Mouse (Mus musculus) subcutaneous adipose tissue, adult 2 months (tissue): ENCODE data around the gene Haghl. TPM values are rescaled to one million over a fixed set of nuclear protein-coding genes. Genes with fewer than 3 reads are reported as not detected.

ENCODE experiments used
- polyA plus RNA-seq: library from polyadenylated mRNA; depleted of rRNA; stranded (reverse); fragments of >200 nt; gene quantifications from 2 replicates; pipeline ENCODE4 v1.2.3, GENCODE M21; 2012; ENCODE audit warnings: low replicate concordance; rRNA removed

Haghl gene
- polyA plus RNA-seq = 33.7 and 63.5 TPM in 2 replicates

GRCm38 (mm10) chr17:25785281-25785745, at the start of gene Haghl:
TSS of gene Haghl (minus strand) at chr17:25785673.

GRCm38 (mm10) chr17:25833291-25833663, 47.8 kb upstream of the Haghl start, which contains the start of gene Stub1:
TSS of gene Stub1 (minus strand) at chr17:25833404.

GRCm38 (mm10) chr17:25828712-25829557, 43.5 kb upstream of the Haghl start, which contains the start of gene Jmjd8:
TSS of gene Jmjd8 (plus strand) at chr17:25828867.

GRCm38 (mm10) chr17:25823452-25823851, 38.0 kb upstream of the Haghl start, which contains the start of gene Wdr24:
TSS of gene Wdr24 (plus strand) at chr17:25823627.

GRCm38 (mm10) chr17:25808789-25809605, 23.5 kb upstream of the Haghl start, which contains the start of gene Fbxl16:
TSS of gene Fbxl16 (plus strand) at chr17:25809085.

GRCm38 (mm10) chr17:25796951-25797369, 11.5 kb upstream of the Haghl start, which contains the start of gene Metrn:
TSS of gene Metrn (minus strand) at chr17:25797136.

GRCm38 (mm10) chr17:25795609-25796092, 10.2 kb upstream of the Haghl start, which contains the start of gene AC134908.4:
TSS of gene AC134908.4 (minus strand) at chr17:25795659.

GRCm38 (mm10) chr17:25792615-25793014, 7.1 kb upstream of the Haghl start, which contains the start of gene Fam173a:
TSS of gene Fam173a (minus strand) at chr17:25792901.

GRCm38 (mm10) chr17:25786280-25786679, 807 bp upstream of the Haghl start, which contains the start of gene Ccdc78:
TSS of gene Ccdc78 (plus strand) at chr17:25786580.

GRCm38 (mm10) chr17:25773549-25774120, 11.8 kb downstream of the Haghl start, which contains the start of gene Narfl:
TSS of gene Narfl (plus strand) at chr17:25773776.

GRCm38 (mm10) chr17:25754241-25754640, 31.2 kb downstream of the Haghl start, which contains the start of gene Msln:
TSS of gene Msln (minus strand) at chr17:25754378.

GRCm38 (mm10) chr17:25735745-25736144, 49.7 kb downstream of the Haghl start, which contains the start of gene Mslnl:
TSS of gene Mslnl (plus strand) at chr17:25736042.

Other genes with a start within 250 kb of the Haghl start
- gene Sox8, start 215.0 kb downstream of the Haghl start, polyA plus RNA-seq = 0.64 and 1.4 TPM in 2 replicates
- gene Lmf1, start 206.6 kb downstream of the Haghl start, polyA plus RNA-seq = 29.3 and 35.8 TPM in 2 replicates
- gene Gng13, start 68.5 kb downstream of the Haghl start, polyA plus RNA-seq = not detected in 2 replicates
- 3.0 and 8.4 TPM in 2 replicates for gene Chtf18, start 58.3 kb downstream of the Haghl start, polyA plus RNA-seq
- 33.3 and 43.5 TPM in 2 replicates for gene Rpusd1, start 58.0 kb downstream of the Haghl start, polyA plus RNA-seq
- gene Mslnl, start 49.6 kb downstream of the Haghl start, polyA plus RNA-seq = 0.26 and 0.95 TPM in 2 replicates
- gene Msln, start 31.3 kb downstream of the Haghl start, polyA plus RNA-seq = 18.0 and 39.1 TPM in 2 replicates
- gene Narfl, start 11.9 kb downstream of the Haghl start, polyA plus RNA-seq = 30.7 and 33.1 TPM in 2 replicates
- gene Ccdc78, start 907 bp upstream of the Haghl start, polyA plus RNA-seq = 0.13 TPM in 1 of 2 replicates, not detected in the other
- 100 and 103 TPM in 2 replicates for gene Fam173a, start 7.2 kb upstream of the Haghl start, polyA plus RNA-seq
- not detected in 2 replicates for gene AC134908.4, start 10.0 kb upstream of the Haghl start, polyA plus RNA-seq
- gene Metrn, start 11.5 kb upstream of the Haghl start, polyA plus RNA-seq = 31.8 and 52.1 TPM in 2 replicates
- 1.3 and 10.1 TPM in 2 replicates for gene Fbxl16, start 23.4 kb upstream of the Haghl start, polyA plus RNA-seq
- gene Wdr24, start 38.0 kb upstream of the Haghl start, polyA plus RNA-seq = 29.1 and 47.7 TPM in 2 replicates
- 107 and 138 TPM in 2 replicates for gene Jmjd8, start 43.2 kb upstream of the Haghl start, polyA plus RNA-seq
- gene Stub1, start 47.7 kb upstream of the Haghl start, polyA plus RNA-seq = 147 and 198 TPM in 2 replicates
- gene Rhbdl1, start 51.6 kb upstream of the Haghl start, polyA plus RNA-seq = 63.1 and 173 TPM in 2 replicates
- gene Gm20683, start 56.1 kb upstream of the Haghl start, polyA plus RNA-seq = 51.2 and 72.8 TPM in 2 replicates
- gene Rhot2, start 59.2 kb upstream of the Haghl start, polyA plus RNA-seq = 48.9 and 77.3 TPM in 2 replicates
- gene Wdr90, start 75.8 kb upstream of the Haghl start, polyA plus RNA-seq = 16.4 and 55.2 TPM in 2 replicates
- gene Mcrip2, start 83.1 kb upstream of the Haghl start, polyA plus RNA-seq = 84.2 and 113 TPM in 2 replicates
- 47.8 and 80.7 TPM in 2 replicates for gene Mettl26, start 89.4 kb upstream of the Haghl start, polyA plus RNA-seq
- 0.54 and 1.1 TPM in 2 replicates for gene Wfikkn1, start 95.2 kb upstream of the Haghl start, polyA plus RNA-seq
- 35.2 and 54.0 TPM in 2 replicates for gene Rab40c, start 134.1 kb upstream of the Haghl start, polyA plus RNA-seq
- gene Pigq, start 159.3 kb upstream of the Haghl start, polyA plus RNA-seq = 166 and 173 TPM in 2 replicates
- gene Nhlrc4, start 159.3 kb upstream of the Haghl start, polyA plus RNA-seq = 1.0 TPM in 1 of 2 replicates, not detected in the other
- gene A930017K11Rik, start 166.9 kb upstream of the Haghl start, polyA plus RNA-seq = 0.12 TPM in 1 of 2 replicates, not detected in the other
- 22.9 and 54.5 TPM in 2 replicates for gene Capn15, start 200.1 kb upstream of the Haghl start, polyA plus RNA-seq